Mouse (Mus musculus) midbrain, embryonic 10.5 days (tissue): ENCODE measurements at regions not wholly inside any gene's neighbourhood (a gene's known extent, or its start where the extent isn't known, plus 50 kb on each side); places are given as distances from the start of the nearest gene placed in this dataset.

Experiments used
- DNase-seq: peaks from one replicate; pipeline ENCODE4 v3.0.0-alpha.2; 2017; ENCODE audit warnings: low spot score
- H3K27ac ChIP-seq: fragments of 300-500 bp; sonication (generic); replicated peaks from 2 replicates; pipeline ENCODE4 v1.5.1; 2016; ENCODE audit warnings: mild to moderate bottlenecking
- H3K27me3 ChIP-seq: fragments of 300-500 bp; sonication (generic); 2 replicates; pipeline ENCODE4 v1.6.1; 2016; ENCODE audit warnings: low read depth, mild to moderate bottlenecking; ENCODE audit not compliant: poor library complexity, severe bottlenecking
- H3K36me3 ChIP-seq: fragments of 300-500 bp; sonication (generic); 2 replicates; pipeline ENCODE4 v1.6.1; 2016; ENCODE audit warnings: mild to moderate bottlenecking, moderate library complexity
- H3K4me1 ChIP-seq: fragments of 300-500 bp; sonication (generic); 2 replicates; pipeline ENCODE4 v1.6.1; 2016
- H3K4me3 ChIP-seq: fragments of 300-500 bp; sonication (generic); 2 replicates; pipeline ENCODE4 v1.5.1; 2016; ENCODE audit warnings: mild to moderate bottlenecking, moderate library complexity
- H3K9me3 ChIP-seq: fragments of 300-500 bp; sonication (generic); replicated peaks from 2 replicates; pipeline ENCODE4 v1.6.1; 2016; ENCODE audit warnings: mild to moderate bottlenecking
- WGBS: fragments of 180-500 bp; shearing (Covaris S2); methylation state at CpG from one replicate; pipeline ENCODE4 v1.1.7; 2016; 5-methylcytosine and 5-hydroxymethylcytosine counted together

DNA sequence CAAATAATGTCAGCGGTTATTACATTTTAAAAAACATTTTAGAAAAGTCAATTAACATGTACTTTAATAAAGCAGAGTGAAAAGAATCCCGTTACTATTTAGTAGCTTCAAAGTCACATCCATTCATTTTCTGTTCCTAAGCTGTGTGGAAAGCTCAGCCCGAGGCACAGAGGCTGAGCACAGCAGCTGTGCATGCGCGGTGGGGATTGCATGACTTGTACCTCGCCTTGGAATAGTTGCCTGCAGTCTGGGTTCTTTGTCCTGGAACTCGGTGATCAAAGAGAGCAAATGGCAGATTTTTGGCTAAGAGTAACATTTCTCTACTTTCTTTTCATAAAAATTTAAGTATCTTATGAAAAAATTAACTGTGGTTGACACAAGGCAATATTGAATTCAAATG lies 251.0 kb upstream of the Pde3a start:
- peaks cover 33% of the 10 kb centered on the region for H3K4me1 ChIP-seq
- DNase-seq, result no peak
- 87% methylated on average over 7 of the region's 7 CpGs for WGBS
- no peak overlapping the region for H3K4me3 ChIP-seq
- H3K9me3 ChIP-seq, result peaks cover 4% of the 10 kb centered on the region; the same call in 1 of the 2 replicates
- H3K27ac ChIP-seq, result no peak overlapping the region
- no peaks in the 10 kb centered on the region for H3K36me3 ChIP-seq
- H3K27me3 ChIP-seq, result no peaks in the 10 kb centered on the region

DNA sequence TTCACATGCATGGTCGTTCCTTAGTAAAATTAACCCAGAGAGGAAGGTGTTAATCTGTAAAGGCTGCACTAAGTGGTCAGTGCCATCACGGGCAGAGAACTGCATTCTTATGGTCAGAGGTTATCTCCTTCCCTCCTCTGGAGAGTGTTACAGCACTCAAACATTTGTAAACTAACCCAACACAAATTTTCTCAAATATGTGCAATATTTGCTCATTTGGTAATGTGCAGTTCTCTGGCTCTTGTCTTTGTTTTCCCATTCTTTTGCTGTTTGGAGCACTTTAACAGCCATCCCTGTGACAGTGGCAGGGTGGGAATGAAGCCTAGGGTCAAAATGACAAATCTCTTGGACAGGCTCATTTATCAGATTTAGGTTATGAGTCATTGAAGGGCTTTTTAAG lies 248.5 kb upstream of the Pde3a start:
- H3K9me3 ChIP-seq, result peaks cover 4% of the 10 kb centered on the region; the same call in 1 of the 2 replicates
- no peaks in the 10 kb centered on the region for H3K36me3 ChIP-seq
- DNase-seq, result no peak
- WGBS, result 71% methylated on average over 2 of the region's 2 CpGs
- H3K4me3 ChIP-seq, result no peak overlapping the region
- no peak overlapping the region for H3K27ac ChIP-seq
- peaks cover 11% of the 10 kb centered on the region for H3K4me1 ChIP-seq
- no peaks in the 10 kb centered on the region for H3K27me3 ChIP-seq

DNA sequence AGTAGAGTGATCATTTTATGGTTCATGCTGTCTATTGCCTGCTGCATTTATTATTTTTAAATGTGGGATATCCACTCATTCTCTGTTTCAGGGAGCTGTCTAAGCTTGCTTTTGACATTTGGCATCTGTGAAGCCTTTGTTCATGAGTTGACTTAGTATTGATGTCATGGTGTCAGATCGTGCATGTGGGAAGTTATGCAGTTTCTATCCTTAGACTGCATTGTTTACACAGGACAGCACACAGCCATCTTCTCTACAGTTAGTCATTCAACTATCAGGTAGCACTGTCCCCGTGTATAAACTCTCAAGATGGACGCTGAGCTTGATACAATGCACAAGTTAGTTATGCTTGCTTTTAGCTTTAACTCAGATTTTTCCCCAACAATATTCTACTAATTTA lies 247.8 kb upstream of the Pde3a start:
- Histone ChIP-seq H3K4me1 (peaks cover 3% of the 10 kb centered on the region; the same call in 1 of the 2 replicates), H3K27me3 (no peaks in the 10 kb centered on the region), H3K9me3 (peaks cover 4% of the 10 kb centered on the region; the same call in 1 of the 2 replicates), H3K36me3 (no peaks in the 10 kb centered on the region), H3K4me3 (no peak overlapping the region), H3K27ac (no peak overlapping the region)
- no peak for DNase-seq
- 86% methylated on average over 3 of the region's 3 CpGs for WGBS

DNA sequence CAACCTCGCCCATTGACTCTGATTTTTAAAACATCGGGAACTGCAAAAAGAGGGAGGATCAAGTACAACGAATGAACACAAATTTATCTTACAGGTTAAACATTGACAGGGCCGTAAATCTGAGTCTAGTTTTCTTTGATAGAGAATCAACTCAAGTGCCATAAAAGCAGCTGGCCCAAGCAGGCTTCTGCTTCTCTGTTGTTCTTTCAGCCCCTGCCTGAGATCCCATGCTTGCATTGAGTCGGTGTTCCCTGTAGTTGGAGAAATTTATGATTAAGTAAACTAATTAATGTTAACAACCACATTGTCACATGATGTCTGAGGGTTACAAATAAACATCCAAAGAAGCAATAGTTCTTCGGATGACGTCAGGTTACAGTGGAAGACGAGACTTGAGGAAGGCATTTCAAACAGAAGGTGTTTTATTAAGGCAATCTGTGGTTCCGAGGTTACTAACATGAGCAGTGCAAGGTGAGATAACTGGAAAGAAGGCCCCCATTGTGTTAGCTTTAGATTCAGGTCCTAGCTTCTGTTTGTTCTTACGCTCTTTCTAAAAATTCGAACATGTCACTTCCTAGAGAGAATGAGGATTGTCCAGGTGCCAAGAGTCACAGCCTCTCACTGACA lies 233.9 kb upstream of the Pde3a start:
- H3K4me1 ChIP-seq, result no peaks in the 10 kb centered on the region
- DNase-seq, result no peak
- H3K27me3 ChIP-seq, result no peaks in the 10 kb centered on the region
- no peak overlapping the region for H3K27ac ChIP-seq
- no peaks in the 10 kb centered on the region for H3K9me3 ChIP-seq
- no peaks in the 10 kb centered on the region for H3K36me3 ChIP-seq
- WGBS, result 93% methylated on average over 11 of the region's 11 CpGs
- H3K4me3 ChIP-seq, result no peak overlapping the region

DNA sequence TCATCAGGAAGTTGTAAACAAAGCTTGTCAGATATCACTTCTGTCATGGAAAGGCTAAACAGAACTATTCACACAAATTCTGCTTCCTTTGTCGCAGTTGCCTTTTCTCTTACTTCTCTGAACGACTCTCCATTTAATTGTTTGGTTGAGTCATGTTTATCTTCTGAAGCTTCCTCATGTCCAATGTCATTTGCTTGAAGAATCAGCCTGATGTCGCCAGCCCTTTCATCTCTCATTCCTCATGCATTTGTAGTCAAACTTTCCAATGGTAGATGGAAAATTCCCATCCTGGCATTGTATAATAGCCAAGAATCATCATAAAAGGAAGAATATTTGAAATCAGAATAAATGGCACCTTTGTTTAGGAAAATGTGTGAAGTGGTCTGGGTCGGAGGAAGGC lies 225.6 kb upstream of the Pde3a start:
- no peaks in the 10 kb centered on the region for H3K9me3 ChIP-seq
- no peaks in the 10 kb centered on the region for H3K4me1 ChIP-seq
- no peak overlapping the region for H3K27ac ChIP-seq
- no peak overlapping the region for H3K4me3 ChIP-seq
- H3K27me3 ChIP-seq, result no peaks in the 10 kb centered on the region
- no peaks in the 10 kb centered on the region for H3K36me3 ChIP-seq
- WGBS, result 90% methylated on average over 4 of the region's 4 CpGs
- DNase-seq, result no peak

DNA sequence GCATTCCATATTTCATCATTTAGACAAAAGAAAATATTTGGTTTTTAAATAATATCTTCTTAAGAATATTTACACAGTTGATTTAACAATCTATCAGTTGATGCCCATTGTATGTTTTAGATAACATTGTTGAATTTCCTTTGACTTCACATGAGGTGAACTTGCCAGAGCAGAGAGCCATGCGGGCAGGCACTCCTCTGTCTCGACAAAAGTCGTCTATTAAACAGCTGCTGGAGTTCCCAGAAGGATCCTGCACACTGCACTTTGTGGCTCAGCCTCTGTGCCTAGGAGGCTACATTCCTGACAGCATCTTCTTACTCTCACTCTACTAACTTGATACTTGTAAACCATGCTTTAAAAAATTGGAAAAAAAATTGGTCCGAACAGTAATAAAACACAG lies 221.7 kb upstream of the Pde3a start:
- no peak for DNase-seq
- H3K4me3 ChIP-seq, result no peak overlapping the region
- peaks cover 5% of the 10 kb centered on the region; the same call in 1 of the 2 replicates for H3K4me1 ChIP-seq
- no peak overlapping the region for H3K27ac ChIP-seq
- no peaks in the 10 kb centered on the region for H3K9me3 ChIP-seq
- H3K36me3 ChIP-seq, result no peaks in the 10 kb centered on the region
- WGBS, result 86% methylated on average over 4 of the region's 4 CpGs
- no peaks in the 10 kb centered on the region for H3K27me3 ChIP-seq

DNA sequence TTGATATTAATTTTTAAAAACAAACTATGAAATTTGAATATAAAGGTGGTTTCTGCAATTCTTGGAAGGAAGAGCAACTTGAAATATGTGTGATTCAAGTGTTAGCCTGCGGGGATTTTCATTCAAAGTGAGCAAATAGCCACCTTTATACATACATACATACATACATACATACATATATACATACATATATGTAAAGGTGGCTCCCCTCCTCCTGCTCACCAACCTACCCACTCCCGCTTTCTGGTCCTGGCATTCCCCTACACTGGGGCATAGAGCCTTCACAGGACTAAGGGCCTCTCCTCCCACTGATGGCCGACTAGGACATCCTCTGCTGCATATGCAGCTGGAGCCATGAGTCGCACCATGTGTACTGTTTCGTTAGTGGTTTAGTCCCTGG lies 221.3 kb upstream of the Pde3a start:
- 91% methylated on average over 5 of the region's 5 CpGs for WGBS
- H3K27me3 ChIP-seq, result no peaks in the 10 kb centered on the region
- peaks cover 5% of the 10 kb centered on the region; the same call in 1 of the 2 replicates for H3K4me1 ChIP-seq
- no peaks in the 10 kb centered on the region for H3K9me3 ChIP-seq
- no peaks in the 10 kb centered on the region for H3K36me3 ChIP-seq
- no peak overlapping the region for H3K4me3 ChIP-seq
- no peak for DNase-seq
- H3K27ac ChIP-seq, result no peak overlapping the region

DNA sequence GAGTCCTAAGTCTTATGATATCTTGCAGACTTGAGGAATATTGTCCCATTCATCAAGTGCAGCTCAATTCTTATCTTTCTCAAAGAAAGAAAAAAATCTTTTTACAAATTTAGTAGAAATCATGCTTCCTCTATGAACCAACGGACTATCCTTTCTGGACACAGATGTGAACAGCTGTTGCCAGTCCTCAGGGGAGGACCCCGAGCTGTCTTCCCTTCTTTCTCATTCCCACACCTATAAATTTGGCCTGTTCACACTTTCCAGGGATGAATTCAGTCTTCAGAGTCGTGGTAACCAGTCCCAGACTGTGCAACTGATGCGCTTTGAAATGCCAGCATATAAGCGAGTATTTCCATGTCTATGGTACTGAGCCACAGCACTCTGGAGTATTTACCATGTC lies 214.2 kb upstream of the Pde3a start:
- Histone ChIP-seq H3K9me3 (no peaks in the 10 kb centered on the region), H3K4me1 (peaks cover 5% of the 10 kb centered on the region; the same call in 1 of the 2 replicates), H3K36me3 (no peaks in the 10 kb centered on the region), H3K27me3 (no peaks in the 10 kb centered on the region), H3K27ac (no peak overlapping the region), H3K4me3 (no peak overlapping the region)
- DNase-seq, result no peak
- 86% methylated on average over 5 of the region's 5 CpGs for WGBS

DNA sequence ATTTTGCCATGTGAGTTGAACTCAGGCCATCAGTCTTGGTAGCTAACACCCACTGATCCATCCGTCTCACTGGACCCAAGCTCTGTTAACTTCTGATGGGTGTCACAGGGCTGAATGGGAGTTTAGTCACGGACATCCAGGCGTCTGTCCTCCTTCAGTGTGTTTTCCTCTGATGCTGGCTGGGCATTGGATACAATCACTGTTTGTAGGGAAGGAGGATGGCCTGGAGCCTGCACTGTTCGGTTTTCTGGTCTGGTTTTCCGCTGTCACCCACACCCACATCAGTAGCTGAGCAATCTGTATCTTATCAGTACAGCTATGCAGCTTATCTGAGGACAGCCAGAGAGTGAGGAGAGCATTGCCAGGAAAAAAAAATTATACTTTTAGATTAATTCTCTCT lies 207.7 kb upstream of the Pde3a start:
- Histone ChIP-seq H3K27ac (no peak overlapping the region), H3K36me3 (no peaks in the 10 kb centered on the region), H3K4me3 (no peak overlapping the region), H3K27me3 (no peaks in the 10 kb centered on the region), H3K9me3 (no peaks in the 10 kb centered on the region), H3K4me1 (peaks cover 4% of the 10 kb centered on the region; the same call in 1 of the 2 replicates)
- DNase-seq, result no peak
- WGBS, result 79% methylated on average over 5 of the region's 5 CpGs

DNA sequence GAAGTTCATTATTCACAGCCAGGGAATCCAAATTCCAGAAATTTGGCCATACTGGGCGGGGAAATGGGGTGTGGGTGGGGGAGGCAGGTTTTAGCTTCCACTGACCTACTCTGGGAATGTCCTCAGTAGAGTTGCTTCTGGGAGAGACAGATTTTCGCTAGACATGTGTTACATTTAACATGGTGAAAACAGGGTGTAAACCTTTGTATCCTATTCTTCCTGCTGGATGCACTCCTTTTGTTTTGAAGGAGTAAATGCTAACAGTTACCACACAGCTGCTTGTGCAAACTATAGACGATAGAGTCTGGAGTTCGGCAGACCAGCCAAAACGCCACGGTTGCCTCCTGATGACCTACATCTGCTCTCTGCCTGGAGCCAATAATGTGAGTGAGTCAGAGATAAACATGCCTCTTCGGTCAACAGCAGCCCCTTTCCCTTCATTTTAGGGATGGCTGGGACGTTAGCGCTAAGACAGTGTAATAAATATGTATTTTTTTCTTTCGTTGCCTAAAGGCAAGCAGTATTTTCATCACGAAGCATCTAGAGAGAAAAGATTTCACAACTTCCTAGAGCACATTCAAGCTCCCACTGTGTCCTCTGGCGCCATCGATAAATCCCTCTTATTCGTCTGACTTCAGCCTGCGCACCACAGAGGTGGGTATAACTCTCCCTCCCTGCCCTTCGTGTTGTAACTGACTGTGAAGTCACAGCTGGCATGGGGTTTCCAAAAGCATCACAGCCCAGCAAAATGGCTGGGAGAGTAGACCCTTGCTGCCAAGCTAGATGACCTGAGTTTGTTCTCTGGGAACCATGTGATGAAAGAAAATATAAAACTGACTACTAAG lies 207.1 kb upstream of the Pde3a start:
- WGBS, result 89% methylated on average over 16 of the region's 16 CpGs
- H3K4me3 ChIP-seq, result no peak overlapping the region
- no peaks in the 10 kb centered on the region for H3K27me3 ChIP-seq
- DNase-seq, result no peak
- peaks cover 4% of the 10 kb centered on the region; the same call in 1 of the 2 replicates for H3K4me1 ChIP-seq
- no peaks in the 10 kb centered on the region for H3K9me3 ChIP-seq
- no peak overlapping the region for H3K27ac ChIP-seq
- H3K36me3 ChIP-seq, result no peaks in the 10 kb centered on the region

DNA sequence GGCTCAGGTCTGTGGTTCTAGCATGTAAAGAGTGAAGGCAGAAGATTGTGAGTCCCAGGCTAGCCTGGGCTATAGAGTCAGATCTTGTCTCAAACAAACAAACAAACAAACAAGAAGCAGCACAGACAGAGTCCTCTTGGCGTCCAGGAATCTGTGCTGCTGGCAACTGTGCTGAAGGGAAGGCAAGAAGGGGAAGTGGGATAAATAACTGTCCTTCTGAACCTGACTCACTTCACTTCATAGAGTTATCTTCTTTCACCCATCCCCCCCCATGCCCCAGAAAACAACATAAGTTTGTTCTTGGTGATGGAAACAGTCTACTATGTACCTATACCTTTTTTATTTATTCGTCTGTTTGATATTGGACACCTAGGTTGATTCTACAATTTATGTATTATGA lies 200.8 kb upstream of the Pde3a start:
- Histone ChIP-seq H3K36me3 (no peaks in the 10 kb centered on the region), H3K4me1 (no peaks in the 10 kb centered on the region), H3K9me3 (no peaks in the 10 kb centered on the region), H3K27ac (no peak overlapping the region), H3K4me3 (no peak overlapping the region), H3K27me3 (no peaks in the 10 kb centered on the region)
- no peak for DNase-seq
- 86% methylated on average over 2 of the region's 2 CpGs for WGBS

DNA sequence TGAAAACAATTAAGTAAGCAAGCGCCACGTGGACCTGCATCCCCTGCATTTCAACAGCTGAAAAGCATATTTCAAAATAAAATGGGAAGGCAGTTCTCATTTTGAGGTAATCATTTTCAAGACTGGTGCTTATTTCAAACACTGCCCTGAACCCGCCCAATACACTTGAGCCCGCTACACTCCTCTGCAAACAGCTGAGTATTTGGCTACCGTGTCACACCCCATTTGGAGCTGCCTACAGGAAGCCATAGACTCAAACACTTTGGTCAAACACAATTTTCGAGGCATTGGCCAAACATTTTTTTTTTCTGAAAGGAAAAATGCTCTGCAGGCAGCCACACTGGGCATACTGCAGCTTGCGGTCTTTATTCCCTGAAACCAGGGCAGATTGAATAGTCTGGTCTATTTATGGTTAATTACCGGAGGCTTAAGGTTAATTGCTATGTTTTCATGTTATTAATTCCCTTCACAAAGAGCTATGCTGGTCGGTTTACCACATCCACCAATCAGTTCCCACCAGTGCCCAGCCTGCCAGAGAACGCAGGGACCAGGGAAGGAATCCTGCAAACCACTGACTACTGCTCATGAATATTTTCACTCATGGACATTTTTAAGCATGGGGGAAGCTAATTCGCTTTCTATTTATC lies 198.9 kb upstream of the Pde3a start:
- Histone ChIP-seq H3K36me3 (no peaks in the 10 kb centered on the region), H3K27ac (no peak overlapping the region), H3K4me3 (no peak overlapping the region), H3K4me1 (no peaks in the 10 kb centered on the region), H3K27me3 (no peaks in the 10 kb centered on the region), H3K9me3 (no peaks in the 10 kb centered on the region)
- DNase-seq, result no peak
- WGBS, result 76% methylated on average over 11 of the region's 11 CpGs

DNA sequence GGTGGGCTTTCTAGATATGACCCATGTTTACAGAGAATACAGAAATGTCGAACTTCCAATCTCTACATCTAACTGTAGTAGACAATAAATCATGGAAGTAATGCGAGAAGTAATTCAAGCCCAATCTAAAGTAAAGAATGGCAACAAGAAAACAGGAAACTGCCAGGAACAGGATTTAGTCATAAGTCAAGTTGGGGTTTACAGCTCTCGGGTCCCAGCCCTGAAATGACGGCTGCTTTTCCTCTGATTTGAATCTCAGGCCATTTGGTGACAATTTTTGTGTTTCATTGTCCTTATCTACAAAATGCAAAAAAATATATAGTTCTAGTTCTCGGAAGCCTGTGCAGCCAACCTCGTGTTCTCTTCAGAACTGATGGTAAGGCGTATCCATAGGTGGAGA lies 195.0 kb upstream of the Pde3a start:
- H3K4me3 ChIP-seq, result no peak overlapping the region
- H3K27me3 ChIP-seq, result no peaks in the 10 kb centered on the region
- no peaks in the 10 kb centered on the region for H3K36me3 ChIP-seq
- H3K27ac ChIP-seq, result no peak overlapping the region
- WGBS, result 90% methylated on average over 7 of the region's 7 CpGs
- no peaks in the 10 kb centered on the region for H3K4me1 ChIP-seq
- no peaks in the 10 kb centered on the region; the same call in 1 of the 2 replicates for H3K9me3 ChIP-seq
- DNase-seq, result no peak
